Mouse (Mus musculus): Measurements from ENCODE around the gene Adora1.

The Adora1 gene

DNA sequence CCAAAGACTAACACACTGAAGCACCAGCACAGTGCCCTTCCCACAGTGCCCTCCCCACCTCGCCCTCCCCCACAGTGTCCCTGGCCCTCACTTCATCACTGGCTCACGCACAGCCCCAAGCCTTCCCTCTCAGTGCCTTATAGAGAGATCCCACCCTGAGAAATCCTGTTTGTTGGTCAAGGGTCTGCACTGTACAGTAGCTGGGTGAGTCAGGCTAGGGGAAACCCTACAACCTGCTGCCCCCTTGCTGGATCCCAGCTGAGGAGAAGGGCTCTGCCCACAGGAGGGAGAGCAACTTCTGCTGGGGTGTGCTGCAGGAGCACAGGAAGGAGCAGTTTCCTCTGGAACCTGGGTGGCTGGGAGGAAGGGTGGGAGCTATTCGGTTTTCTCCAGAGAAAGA, 911 bp upstream of the Adora1 start:
- no peak for DNase-seq

- no peak for DNase-seq
These were observed 508 bp downstream of the Adora1 start for GRCm38 (mm10) chr1:134234455-134235390.

GRCm38 (mm10) chr1:134233681-134234454, 1.4 kb downstream of the Adora1 start:
- DNase-seq: no peak

DNA sequence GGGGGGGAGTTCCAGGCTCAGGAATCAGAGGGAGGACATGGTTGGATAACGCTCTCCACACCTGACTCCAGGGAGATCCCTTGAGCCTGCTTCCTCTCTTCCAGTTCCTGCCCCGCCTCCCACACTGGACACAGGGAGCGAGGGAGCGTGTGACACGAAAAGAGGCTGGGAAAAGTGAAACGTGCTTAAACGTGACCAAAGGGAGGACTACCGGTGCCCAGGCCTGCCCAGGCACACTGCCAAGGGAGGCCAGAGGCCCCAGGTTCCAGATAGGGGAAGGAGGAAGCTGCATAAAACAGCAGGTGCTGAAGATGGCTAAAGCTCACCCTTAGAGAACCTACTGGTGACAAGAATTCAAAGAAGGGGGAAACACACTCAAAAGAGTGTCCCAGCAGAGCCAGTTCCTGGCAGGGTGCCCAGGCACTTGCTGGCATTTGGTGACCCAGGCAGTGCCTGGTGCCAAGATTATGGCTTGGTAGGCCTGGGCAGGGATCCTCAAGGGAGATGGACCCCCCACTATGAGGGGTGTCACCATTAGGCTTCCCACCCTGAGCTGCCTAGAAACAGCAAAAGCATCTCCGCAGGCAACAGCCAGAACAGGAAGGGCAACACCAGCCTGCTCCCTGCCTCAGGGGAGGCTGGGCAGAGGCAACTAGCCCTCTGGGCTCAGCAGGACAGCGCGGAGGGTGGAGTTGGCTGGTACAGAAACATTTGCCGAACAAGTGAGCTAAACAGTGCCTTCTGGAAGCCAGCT, 2.3 kb downstream of the Adora1 start:
- peak; percentile 52 for DNase-seq

DNA sequence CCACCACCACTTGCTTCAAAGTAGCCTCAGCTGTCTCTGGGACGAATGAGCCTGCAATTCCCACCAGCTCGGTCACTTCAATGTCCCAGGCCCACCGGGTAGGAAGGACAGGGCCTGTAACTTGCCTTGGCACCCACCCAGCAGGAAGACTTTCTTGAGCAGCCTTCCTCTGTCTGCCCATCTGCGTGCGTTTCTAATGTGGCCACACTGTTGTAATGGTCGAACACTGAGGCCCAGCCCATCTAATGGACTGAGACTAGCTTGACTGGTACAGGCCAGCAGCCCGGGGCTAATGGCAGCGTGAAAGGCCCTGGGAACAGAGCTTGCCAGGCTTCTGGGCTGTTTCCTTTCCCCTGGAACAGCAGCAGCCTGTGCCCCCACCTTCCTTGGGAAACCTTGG, 2.9 kb downstream of the Adora1 start:
- no peak for DNase-seq

DNA sequence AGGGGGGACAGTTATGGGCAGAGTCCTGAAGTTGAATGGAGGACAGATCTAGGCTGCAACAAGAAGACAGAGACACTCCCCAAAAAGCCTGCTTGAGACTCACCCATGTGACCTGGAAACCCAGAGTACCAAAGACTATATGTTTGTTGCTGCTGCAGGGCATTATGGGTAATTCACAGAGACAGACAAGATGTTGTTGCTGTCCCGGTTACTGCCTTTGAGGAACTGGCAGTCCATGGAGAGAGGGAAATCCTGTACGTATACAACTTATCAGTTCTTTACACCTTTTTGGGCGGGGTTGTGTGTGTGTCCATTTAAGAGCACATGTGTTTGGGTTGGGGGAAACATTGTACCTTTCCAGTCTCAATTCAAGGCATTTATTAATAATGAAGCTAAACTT, 3.5 kb downstream of the Adora1 start:
- DNase-seq: no peak

- no peak for DNase-seq
These were observed 4.0 kb downstream of the Adora1 start for GRCm38 (mm10) chr1:134231270-134231669.

DNA sequence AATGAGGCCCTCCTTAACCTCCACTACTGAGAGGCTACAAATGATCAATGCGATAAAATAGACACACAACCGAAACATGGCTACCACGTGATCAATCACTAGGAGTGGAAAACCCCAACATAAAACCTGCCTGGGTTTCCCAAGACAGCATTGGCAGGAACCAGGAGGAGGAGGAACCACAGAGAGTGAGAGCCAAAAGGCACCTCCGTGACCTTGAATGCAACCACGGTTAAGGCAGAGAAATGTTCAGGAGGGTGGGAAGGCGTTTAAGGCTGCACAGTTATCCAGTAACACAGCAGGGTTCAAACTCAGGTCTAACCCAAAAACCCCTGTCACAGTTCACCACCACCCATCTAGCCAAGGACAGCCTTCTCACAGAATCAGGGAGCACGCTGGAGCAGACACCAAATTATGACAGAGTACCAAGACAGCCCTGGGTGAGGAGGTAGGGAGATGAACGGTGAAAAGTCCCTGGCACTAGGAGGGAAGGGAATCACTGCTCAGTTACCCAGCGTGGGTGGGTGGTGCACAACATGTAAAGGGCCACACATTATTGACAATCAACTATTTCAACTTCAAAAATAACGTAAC, 4.5 kb downstream of the Adora1 start:
- no peak for DNase-seq

DNA sequence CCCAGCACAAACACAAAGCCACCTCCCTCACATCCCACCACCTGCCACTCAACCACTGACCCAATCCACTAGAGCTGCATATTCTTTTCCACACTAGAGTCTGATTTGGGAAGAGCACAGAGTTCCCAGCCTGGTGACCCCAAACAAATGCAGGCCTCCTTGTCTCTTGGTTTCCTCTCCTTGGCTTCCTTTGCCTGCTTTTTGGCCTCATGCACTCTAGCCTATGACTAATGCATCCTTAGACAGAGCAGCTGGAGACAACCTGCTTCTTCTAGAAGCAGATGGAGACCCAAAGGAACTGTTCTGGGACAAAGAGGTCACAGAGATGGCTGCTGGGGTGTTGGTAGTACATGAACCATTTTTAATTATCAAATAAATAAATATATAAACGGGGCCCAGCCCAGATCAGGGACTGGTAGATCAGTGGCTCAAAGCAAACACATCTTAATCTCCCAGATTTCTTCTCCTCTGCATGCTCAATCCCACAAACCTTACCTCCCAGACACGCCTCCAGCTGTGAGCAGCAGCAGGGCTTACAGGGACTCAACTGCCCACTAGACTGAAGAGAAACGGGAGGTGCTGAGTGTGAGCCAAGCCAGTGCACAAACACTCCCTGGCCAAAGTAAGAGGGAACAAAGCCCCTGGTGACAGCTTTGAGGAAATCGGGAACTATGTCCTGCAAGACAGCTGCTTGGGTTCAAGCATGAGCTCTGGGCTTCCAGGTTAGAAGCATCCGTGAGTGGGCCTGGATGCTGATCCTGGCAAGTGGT, 5.2 kb downstream of the Adora1 start:
- no peak for DNase-seq

DNA sequence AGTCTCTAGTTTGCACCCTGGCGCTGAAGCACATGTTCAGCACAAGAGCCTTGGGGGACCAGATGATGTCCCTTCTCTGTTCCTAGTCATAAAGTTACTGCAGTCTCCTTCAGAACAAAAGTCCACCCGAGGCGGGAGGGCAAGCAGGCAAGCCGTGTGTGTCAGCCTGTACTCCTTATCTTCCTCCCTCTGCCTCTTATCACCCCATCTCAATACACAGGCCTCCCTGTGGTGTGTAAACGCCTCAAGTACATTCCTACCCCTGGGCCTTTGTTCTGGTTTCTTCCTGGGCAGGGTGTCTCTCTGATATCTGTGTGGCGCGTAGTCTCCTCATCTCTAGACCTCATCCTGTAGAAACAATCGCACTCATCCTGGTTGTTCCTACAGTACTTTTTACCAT, 8.5 kb downstream of the Adora1 start:
- DNase-seq: no peak

- DNase-seq: no peak
These were observed 9.9 kb downstream of the Adora1 start for GRCm38 (mm10) chr1:134225375-134225774.

DNA sequence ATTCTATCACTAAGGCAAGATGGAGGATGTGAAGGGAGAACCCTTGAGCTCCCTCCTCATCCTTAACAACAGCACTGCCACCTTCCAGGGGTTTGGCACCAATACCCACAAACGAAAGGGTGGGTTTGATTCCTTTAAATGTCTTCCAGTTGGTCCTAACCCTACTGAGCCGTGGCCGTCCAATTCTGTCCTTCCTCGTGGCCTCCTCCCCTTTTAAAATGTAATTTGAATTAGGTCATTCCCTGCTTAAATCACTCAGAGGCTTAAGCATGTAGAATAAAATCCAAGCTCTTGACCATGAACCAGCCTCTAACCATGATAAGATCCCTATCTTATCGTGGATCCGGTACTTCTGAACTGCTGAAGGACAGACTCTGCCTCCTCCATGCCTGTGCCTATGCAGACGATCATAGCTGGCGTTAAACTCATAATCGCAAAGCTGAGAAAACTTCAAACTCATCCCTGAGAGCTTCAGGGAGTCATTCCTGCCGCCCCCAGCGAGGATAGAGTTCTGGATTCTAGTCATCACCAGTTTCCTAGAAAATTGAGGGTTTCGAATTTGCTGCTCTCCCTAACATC, 10.5 kb downstream of the Adora1 start:
- no peak for DNase-seq

DNA sequence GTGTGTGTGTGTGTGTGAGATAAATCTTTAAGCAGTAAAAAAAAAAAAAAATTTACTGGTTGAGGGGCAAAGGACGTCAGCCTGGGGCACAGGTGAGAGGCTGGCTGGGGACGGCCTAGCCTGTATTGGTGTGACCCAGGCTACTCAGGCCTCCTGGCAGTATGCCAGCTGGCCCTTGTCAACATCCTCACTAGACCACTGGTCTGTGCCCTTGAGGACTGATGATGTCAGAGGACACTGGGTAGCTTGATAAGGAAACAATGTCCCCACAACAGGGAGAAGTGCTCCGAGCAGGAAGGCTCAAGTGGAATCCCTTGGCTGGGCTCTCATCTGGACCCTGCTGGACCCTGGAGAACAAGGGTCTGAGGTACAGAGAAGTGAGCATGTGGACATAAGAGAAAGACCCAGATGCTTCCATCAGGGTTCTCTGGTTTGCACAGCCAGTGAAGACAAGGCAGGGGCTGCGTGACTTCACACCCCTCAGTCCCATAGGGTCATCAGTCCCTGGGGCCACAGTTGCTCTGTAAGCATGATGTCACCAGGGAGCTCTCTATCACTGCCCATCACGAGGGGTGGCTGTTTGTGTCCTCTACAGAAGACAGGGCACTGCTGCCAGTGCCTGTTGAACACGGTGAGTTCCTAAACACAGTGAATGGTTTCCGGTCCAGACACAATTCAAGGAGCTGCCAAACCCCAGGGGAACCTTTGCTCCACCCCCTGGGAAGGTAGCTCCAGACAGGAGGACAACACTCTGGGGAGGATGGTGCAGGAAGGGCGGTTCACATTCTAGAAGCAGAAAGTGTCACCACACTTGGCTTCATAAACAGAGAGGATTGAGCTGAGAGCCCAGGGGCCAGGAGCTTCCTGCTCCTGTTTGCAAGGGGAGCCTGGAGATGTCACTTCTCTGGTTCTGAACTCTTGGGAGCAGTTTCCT, 12.8 kb downstream of the Adora1 start:
- DNase-seq: peak; percentile 81

GRCm38 (mm10) chr1:134221172-134221571, 14.1 kb downstream of the Adora1 start:
- DNase-seq: no peak

DNA sequence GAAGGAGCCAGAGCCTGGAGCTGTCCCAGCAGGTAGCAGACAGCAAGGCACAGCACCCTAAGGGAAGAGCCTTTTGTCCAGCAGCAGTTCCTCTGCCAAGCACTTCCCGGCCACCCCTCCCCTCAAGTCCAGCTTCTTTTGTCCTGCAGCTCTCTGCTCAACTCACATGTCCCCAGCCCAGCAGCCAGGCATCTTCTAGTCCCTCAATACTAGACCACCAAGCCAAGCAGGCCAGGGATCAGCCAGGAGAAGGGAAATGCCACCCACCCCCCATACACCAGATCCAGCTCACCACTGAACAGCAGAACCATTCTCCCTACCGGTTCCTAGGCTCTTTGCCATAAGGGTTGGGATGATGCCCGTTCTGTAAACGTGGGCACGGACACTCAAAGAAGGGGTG, 15.6 kb downstream of the Adora1 start:
- no peak for DNase-seq

DNA sequence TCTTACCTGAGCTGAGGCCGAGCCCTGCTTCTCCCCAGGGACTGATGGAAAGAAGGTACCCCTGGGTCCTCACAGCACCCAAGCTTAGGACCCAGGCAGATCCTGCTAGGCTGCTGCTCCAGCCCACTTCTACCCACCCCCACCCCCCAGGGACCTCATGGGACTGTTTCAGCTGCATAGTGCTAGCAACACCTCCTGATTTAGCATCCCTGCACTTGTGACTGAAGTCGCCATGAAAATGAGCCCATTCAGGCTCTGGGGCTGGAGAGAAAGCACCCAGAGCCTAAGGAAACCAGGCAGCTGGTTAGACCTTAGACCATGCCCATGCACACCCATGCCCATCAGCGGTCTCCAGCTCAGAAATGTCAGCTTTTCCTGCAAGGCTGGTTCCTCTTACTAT, 17.3 kb downstream of the Adora1 start:
- DNase-seq: no peak

- peak; percentile 30 for DNase-seq
These were observed 18.2 kb downstream of the Adora1 start for GRCm38 (mm10) chr1:134217028-134217481.

GRCm38 (mm10) chr1:134216629-134216971, 18.6 kb downstream of the Adora1 start:
- no peak for DNase-seq

DNA sequence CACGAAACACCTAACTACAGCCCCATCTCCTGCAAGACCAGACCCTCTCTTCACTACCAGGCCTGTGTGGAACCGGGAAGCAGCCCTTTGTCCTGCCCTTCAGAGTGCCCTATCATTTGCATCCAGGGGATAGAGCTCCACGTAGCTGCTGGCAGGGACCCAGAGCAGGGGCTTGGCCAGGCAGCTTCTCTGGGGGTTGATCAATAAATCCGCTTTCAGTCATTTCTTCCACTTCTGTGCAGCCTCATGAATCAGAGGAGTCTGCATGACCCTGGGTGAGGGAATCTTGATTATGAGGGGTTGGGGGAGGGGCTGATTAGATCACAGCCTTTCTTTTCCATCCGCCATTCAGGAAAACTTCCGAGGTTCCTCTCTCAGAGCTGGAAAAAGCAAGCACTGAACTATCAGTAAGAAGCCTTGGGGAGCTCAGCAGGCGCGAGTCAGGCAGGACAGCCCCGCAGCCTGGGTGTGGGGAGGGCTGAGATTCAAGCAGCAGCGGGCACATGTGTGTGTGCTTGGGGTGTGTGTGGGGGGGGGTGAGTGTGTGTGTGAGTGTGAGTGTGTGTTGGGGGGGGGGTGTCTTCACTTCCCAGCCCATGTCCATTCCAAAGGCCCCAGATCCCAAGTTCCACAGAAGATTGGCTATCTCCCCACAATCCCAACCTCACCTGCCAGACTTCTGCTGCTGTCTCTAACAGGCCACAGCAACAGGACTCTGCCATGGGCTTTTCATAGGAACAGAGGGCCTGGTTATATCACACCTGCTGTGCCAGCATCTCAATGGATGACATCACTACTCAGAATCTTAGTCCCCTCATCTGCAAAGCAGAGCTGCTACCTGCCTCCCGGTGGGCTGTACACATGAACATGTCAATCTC, 19.2 kb downstream of the Adora1 start:
- DNase-seq: no peak
